Mouse (Mus musculus): Measurements from ENCODE around the gene Cela1. TPM values are rescaled to one million over a fixed set of nuclear protein-coding genes. Genes with fewer than 3 reads are reported as not detected.

Gene Cela1
- polyA plus RNA-seq, 1 experiment from 2014 or later = 104 TPM

- WGBS = 42% methylated on average over 7 of the region's 7 CpGs
- Histone ChIP-seq H3K27me3 (replicated peaks) (no peaks in the 10 kb centered on the region), H3K9ac (no peak overlapping the region), H3K4me1 (replicated peaks) (peaks cover 9% of the 10 kb centered on the region), H3K9me3 (no peaks in the 10 kb centered on the region), H3K4me2 (replicated peaks) (no peak overlapping the region), H3K4me3 (replicated peaks) (no peak overlapping the region), H3K27ac (no peak overlapping the region), H3K36me3 (no peaks in the 10 kb centered on the region)
- no peak for ATAC-seq
Observed at GRCm38 (mm10) chr15:100681770-100682169, 6.0 kb downstream of the Cela1 start.

GRCm38 (mm10) chr15:100680381-100680780 is 7.3 kb downstream of the Cela1 start:
- ATAC-seq = no peak
- Histone ChIP-seq H3K4me1 (replicated peaks) (peaks cover 7% of the 10 kb centered on the region), H3K36me3 (no peaks in the 10 kb centered on the region), H3K9me3 (no peaks in the 10 kb centered on the region), H3K27ac (no peak overlapping the region), H3K4me3 (replicated peaks) (no peak overlapping the region), H3K9ac (no peak overlapping the region), H3K27me3 (replicated peaks) (no peaks in the 10 kb centered on the region), H3K4me2 (replicated peaks) (no peak overlapping the region)
- 39% methylated on average over 3 of the region's 3 CpGs for WGBS

- peak; percentile 70 for ATAC-seq
- no peaks in the 10 kb centered on the region for H3K27me3 ChIP-seq (replicated peaks)
- H3K4me3 ChIP-seq (replicated peaks) = no peak overlapping the region
- H3K9ac ChIP-seq = no peak overlapping the region
- H3K4me2 ChIP-seq (replicated peaks) = peak overlapping the region; percentile 29
- peaks cover 15% of the 10 kb centered on the region for H3K4me1 ChIP-seq (replicated peaks)
- no peaks in the 10 kb centered on the region for H3K36me3 ChIP-seq
- 57% methylated on average over 14 of the region's 14 CpGs for WGBS
- H3K9me3 ChIP-seq = no peaks in the 10 kb centered on the region
- peak overlapping the region; percentile 74 for H3K27ac ChIP-seq
Observed at GRCm38 (mm10) chr15:100679005-100679404, 8.7 kb downstream of the Cela1 start.

- Histone ChIP-seq H3K9ac (no peak overlapping the region), H3K4me2 (replicated peaks) (peak overlapping the region; percentile 29), H3K4me3 (replicated peaks) (no peak overlapping the region), H3K4me1 (replicated peaks) (peaks cover 18% of the 10 kb centered on the region), H3K27ac (peak overlapping the region; percentile 74; the same call in 1 of the 2 replicates), H3K27me3 (replicated peaks) (no peaks in the 10 kb centered on the region), H3K36me3 (no peaks in the 10 kb centered on the region), H3K9me3 (no peaks in the 10 kb centered on the region)
- WGBS = 55% methylated on average over 12 of the region's 12 CpGs
- ATAC-seq = peak; percentile 24
Observed at GRCm38 (mm10) chr15:100678581-100678980, 9.1 kb downstream of the Cela1 start.

- 84% methylated on average over 8 of the region's 8 CpGs for WGBS
Observed at GRCm38 (mm10) chr15:100677675-100678074, 10.0 kb downstream of the Cela1 start.

GRCm38 (mm10) chr15:100676521-100676920 is 11.2 kb downstream of the Cela1 start:
- H3K27me3 ChIP-seq (replicated peaks) = no peaks in the 10 kb centered on the region
- H3K4me1 ChIP-seq (replicated peaks) = peaks cover 18% of the 10 kb centered on the region
- no peak overlapping the region for H3K4me2 ChIP-seq (replicated peaks)
- no peaks in the 10 kb centered on the region for H3K36me3 ChIP-seq
- no peak overlapping the region for H3K27ac ChIP-seq
- H3K9ac ChIP-seq = no peak overlapping the region
- H3K4me3 ChIP-seq (replicated peaks) = no peak overlapping the region
- WGBS = 97% methylated on average over 1 of the region's 1 CpGs
- no peak for ATAC-seq
- no peaks in the 10 kb centered on the region for H3K9me3 ChIP-seq

More at GRCm38 (mm10) chr15:100677675-100678074, 10.0 kb downstream of the Cela1 start:
- H3K4me1 ChIP-seq (replicated peaks) = peaks cover 18% of the 10 kb centered on the region
- no peak overlapping the region for H3K4me3 ChIP-seq (replicated peaks)
- no peaks in the 10 kb centered on the region for H3K36me3 ChIP-seq
- H3K4me2 ChIP-seq (replicated peaks) = no peak overlapping the region
- no peak overlapping the region for H3K9ac ChIP-seq
- H3K27ac ChIP-seq = no peak overlapping the region
- no peak for ATAC-seq
- H3K27me3 ChIP-seq (replicated peaks) = no peaks in the 10 kb centered on the region
- H3K9me3 ChIP-seq = no peaks in the 10 kb centered on the region

GRCm38 (mm10) chr15:100675486-100675885 is 12.2 kb downstream of the Cela1 start:
- H3K27me3 ChIP-seq (replicated peaks) = no peaks in the 10 kb centered on the region
- H3K9ac ChIP-seq = no peak overlapping the region
- no peak overlapping the region for H3K27ac ChIP-seq
- H3K4me1 ChIP-seq (replicated peaks) = peaks cover 13% of the 10 kb centered on the region; the same call in 1 of the 2 replicates
- ATAC-seq = no peak
- H3K9me3 ChIP-seq = no peaks in the 10 kb centered on the region
- no peak overlapping the region for H3K4me2 ChIP-seq (replicated peaks)
- no peaks in the 10 kb centered on the region for H3K36me3 ChIP-seq
- no peak overlapping the region for H3K4me3 ChIP-seq (replicated peaks)
- WGBS = 35% methylated on average over 3 of the region's 3 CpGs

- peaks cover 13% of the 10 kb centered on the region; the same call in 1 of the 2 replicates for H3K4me1 ChIP-seq (replicated peaks)
- H3K27ac ChIP-seq = no peak overlapping the region
- H3K9ac ChIP-seq = no peak overlapping the region
- 82% methylated on average over 10 of the region's 10 CpGs for WGBS
- H3K9me3 ChIP-seq = no peaks in the 10 kb centered on the region
- H3K4me3 ChIP-seq (replicated peaks) = no peak overlapping the region
- ATAC-seq = no peak
- H3K27me3 ChIP-seq (replicated peaks) = no peaks in the 10 kb centered on the region
- H3K4me2 ChIP-seq (replicated peaks) = no peak overlapping the region
- H3K36me3 ChIP-seq = no peaks in the 10 kb centered on the region
Observed at GRCm38 (mm10) chr15:100674566-100674965, 13.2 kb downstream of the Cela1 start.

GRCm38 (mm10) chr15:100673585-100674391 is 13.9 kb downstream of the Cela1 start:
- peaks cover 13% of the 10 kb centered on the region; the same call in 1 of the 2 replicates for H3K4me1 ChIP-seq (replicated peaks)
- no peaks in the 10 kb centered on the region for H3K27me3 ChIP-seq (replicated peaks)
- no peak overlapping the region for H3K4me2 ChIP-seq (replicated peaks)
- H3K36me3 ChIP-seq = no peaks in the 10 kb centered on the region
- no peaks in the 10 kb centered on the region for H3K9me3 ChIP-seq
- no peak overlapping the region for H3K9ac ChIP-seq
- ATAC-seq = 0 out of 2 replicates have a peak, but pooled peaks have one; percentile 39
- no peak overlapping the region for H3K4me3 ChIP-seq (replicated peaks)
- no peak overlapping the region for H3K27ac ChIP-seq
- 50% methylated on average over 12 of the region's 12 CpGs for WGBS

- Histone ChIP-seq H3K4me2 (replicated peaks) (no peak overlapping the region), H3K36me3 (no peaks in the 10 kb centered on the region), H3K4me3 (replicated peaks) (no peak overlapping the region), H3K9me3 (no peaks in the 10 kb centered on the region), H3K27ac (no peak overlapping the region), H3K27me3 (replicated peaks) (no peaks in the 10 kb centered on the region), H3K9ac (no peak overlapping the region), H3K4me1 (replicated peaks) (peaks cover 24% of the 10 kb centered on the region)
- no peak for ATAC-seq
- WGBS = 82% methylated on average over 5 of the region's 5 CpGs
Observed at GRCm38 (mm10) chr15:100670833-100671232, 16.9 kb downstream of the Cela1 start.

GRCm38 (mm10) chr15:100670004-100670403 is 17.7 kb downstream of the Cela1 start:
- Histone ChIP-seq H3K27ac (no peak overlapping the region), H3K4me2 (replicated peaks) (no peak overlapping the region), H3K9me3 (no peaks in the 10 kb centered on the region), H3K4me1 (replicated peaks) (peaks cover 27% of the 10 kb centered on the region), H3K4me3 (replicated peaks) (no peak overlapping the region), H3K27me3 (replicated peaks) (no peaks in the 10 kb centered on the region), H3K36me3 (no peaks in the 10 kb centered on the region), H3K9ac (no peak overlapping the region)
- WGBS = 80% methylated on average over 8 of the region's 8 CpGs
- no peak for ATAC-seq

- Histone ChIP-seq H3K4me3 (replicated peaks) (0 out of 2 replicates have a peak within 1 kb of the TSS, but pooled peaks have one; percentile 7), H3K36me3 (no peaks in the 10 kb centered on the region), H3K4me1 (replicated peaks) (peaks cover 25% of the 10 kb centered on the region), H3K4me2 (replicated peaks) (no peak within 1 kb of the TSS), H3K27me3 (replicated peaks) (no peaks in the 10 kb centered on the region), H3K9me3 (no peaks in the 10 kb centered on the region), H3K27ac (no peak within 1 kb of the TSS), H3K9ac (no peak within 1 kb of the TSS)
- ATAC-seq = no peak
- WGBS = 79% methylated on average over 20 of the region's 20 CpGs
Observed at GRCm38 (mm10) chr15:100669337-100669736, 18.4 kb downstream of the Cela1 start, which contains the start of gene Bin2. TSS of gene Bin2 (minus strand) at chr15:100669553.

All from intestine, embryonic 15.5 days (tissue).